Mouse (Mus musculus) heart, embryonic 10.5 days (tissue): ENCODE measurements around the gene Smco4. TPM values are rescaled to one million over a fixed set of nuclear protein-coding genes. Genes with fewer than 3 reads are reported as not detected.

Experiments
- DNase-seq: peaks from one replicate; pipeline ENCODE4 v3.0.0-alpha.2; 2017; ENCODE audit warnings: low spot score
- H3K27ac ChIP-seq: fragments of 300-500 bp; sonication (generic); 2 replicates; pipeline ENCODE4 v1.5.1; 2016; ENCODE audit warnings: mild to moderate bottlenecking
- H3K27me3 ChIP-seq: fragments of 300-500 bp; sonication (generic); 2 replicates; pipeline ENCODE4 v1.6.1; 2016; ENCODE audit warnings: mild to moderate bottlenecking; ENCODE audit not compliant: poor library complexity, insufficient read depth, severe bottlenecking
- H3K36me3 ChIP-seq: fragments of 300-500 bp; sonication (generic); 2 replicates; pipeline ENCODE4 v1.6.1; 2016; ENCODE audit warnings: mild to moderate bottlenecking, moderate library complexity
- H3K4me1 ChIP-seq: fragments of 300-500 bp; sonication (generic); 2 replicates; pipeline ENCODE4 v1.6.1; 2016; ENCODE audit warnings: mild to moderate bottlenecking
- H3K4me3 ChIP-seq: fragments of 300-500 bp; sonication (generic); 2 replicates; pipeline ENCODE4 v1.5.1; 2016; ENCODE audit warnings: mild to moderate bottlenecking, moderate library complexity
- H3K9me3 ChIP-seq: fragments of 300-500 bp; sonication (generic); 2 replicates; pipeline ENCODE4 v1.6.1; 2016; ENCODE audit warnings: mild to moderate bottlenecking, moderate library complexity
- WGBS: fragments of 180-500 bp; shearing (Covaris S2); methylation state at CpG from one replicate; pipeline ENCODE4 v1.1.7; 2016; 5-methylcytosine and 5-hydroxymethylcytosine counted together
- polyA plus RNA-seq: library from polyadenylated mRNA; unstranded; fragments of >200 nt; fragmentation: Nextera tagmentation; extraction: Ambion mirVana; gene quantifications from 2 replicates; pipeline ENCODE4 v1.2.1, GENCODE M21; 2016

The Smco4 gene
- polyA plus RNA-seq, 1 experiment from 2014 or later, result 2.9 TPM

GRCm38 (mm10) chr9:15512918-15513317, 19.7 kb downstream of the Smco4 start:
- DNase-seq, result peak; percentile 77
- H3K27ac ChIP-seq, result peak overlapping the region; percentile 26
- 30% methylated on average over 7 of the region's 7 CpGs for WGBS
- H3K9me3 ChIP-seq, result no peaks in the 10 kb centered on the region
- H3K27me3 ChIP-seq, result no peaks in the 10 kb centered on the region
- H3K36me3 ChIP-seq, result no peaks in the 10 kb centered on the region
- peaks cover 65% of the 10 kb centered on the region for H3K4me1 ChIP-seq
- no peak overlapping the region for H3K4me3 ChIP-seq

DNA sequence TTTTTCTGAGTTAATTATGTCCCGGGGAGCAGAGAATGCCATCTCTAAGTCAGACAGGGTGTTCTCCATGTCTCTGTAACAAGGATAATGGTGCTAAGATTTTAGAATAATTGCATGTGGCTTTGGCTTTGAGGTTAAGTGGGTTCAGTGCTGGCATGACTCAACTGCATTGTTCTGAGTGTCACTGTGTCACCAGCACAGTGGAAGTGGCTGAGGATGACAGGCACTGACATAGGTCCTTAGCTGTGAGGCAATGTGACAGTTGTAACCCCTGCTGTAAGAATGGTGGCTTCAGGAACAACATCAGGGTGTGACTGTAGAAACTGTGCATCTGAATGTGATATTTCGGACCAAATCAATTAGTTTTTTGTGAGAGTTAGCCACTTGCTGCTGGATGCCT, 22.8 kb downstream of the Smco4 start:
- Histone ChIP-seq H3K4me3 (no peak overlapping the region), H3K27me3 (no peaks in the 10 kb centered on the region), H3K27ac (no peak overlapping the region), H3K4me1 (peaks cover 65% of the 10 kb centered on the region), H3K36me3 (no peaks in the 10 kb centered on the region), H3K9me3 (no peaks in the 10 kb centered on the region)
- no peak for DNase-seq
- 82% methylated on average over 2 of the region's 2 CpGs for WGBS

DNA sequence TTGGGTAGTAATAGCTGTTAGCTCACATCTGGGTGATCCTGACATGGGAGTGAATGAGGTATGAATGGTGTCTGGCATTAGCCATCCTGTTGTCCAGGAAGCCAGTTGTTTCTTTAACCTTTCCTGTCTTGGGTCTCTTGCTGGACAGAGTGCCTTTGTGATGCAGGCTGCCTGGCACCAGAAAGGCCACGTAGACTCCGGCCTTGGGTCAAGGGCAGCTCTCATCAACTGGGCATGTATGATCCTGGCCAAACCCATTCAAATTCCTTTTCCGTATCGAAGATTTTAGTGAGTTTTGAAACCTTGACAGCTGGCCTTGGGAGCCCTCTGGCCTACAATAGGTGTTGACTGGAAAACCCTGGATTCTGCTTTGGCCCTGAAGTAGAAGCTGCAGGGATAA, 24.7 kb downstream of the Smco4 start:
- WGBS, result 65% methylated on average over 4 of the region's 4 CpGs
- Histone ChIP-seq H3K9me3 (no peaks in the 10 kb centered on the region), H3K27ac (no peak overlapping the region), H3K36me3 (no peaks in the 10 kb centered on the region), H3K27me3 (no peaks in the 10 kb centered on the region), H3K4me3 (no peak overlapping the region), H3K4me1 (peaks cover 56% of the 10 kb centered on the region)
- DNase-seq, result no peak

DNA sequence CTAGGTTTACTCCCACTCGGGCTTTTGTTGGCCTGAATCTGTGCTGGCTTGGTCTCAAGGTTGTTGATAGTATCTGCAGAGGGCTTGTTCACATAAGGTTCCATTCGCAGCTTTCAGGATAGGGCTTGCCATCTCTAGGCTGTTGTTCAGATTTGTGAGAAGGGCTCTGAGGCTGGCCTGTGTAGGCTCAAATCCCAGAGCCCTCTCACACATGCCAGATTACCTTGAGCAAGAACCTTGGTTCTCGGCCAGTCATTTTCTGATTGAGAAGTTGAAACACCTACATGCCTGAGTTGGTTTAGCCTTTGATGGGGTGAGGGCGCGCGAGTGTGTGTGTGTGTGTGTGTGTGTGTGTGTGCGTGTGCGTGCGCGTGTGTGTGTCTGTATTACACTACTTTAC, 29.1 kb downstream of the Smco4 start:
- no peak overlapping the region for H3K4me3 ChIP-seq
- peaks cover 54% of the 10 kb centered on the region for H3K4me1 ChIP-seq
- 89% methylated on average over 10 of the region's 10 CpGs for WGBS
- DNase-seq, result peak; percentile 58
- no peak overlapping the region for H3K27ac ChIP-seq
- H3K9me3 ChIP-seq, result no peaks in the 10 kb centered on the region
- no peaks in the 10 kb centered on the region for H3K27me3 ChIP-seq
- no peaks in the 10 kb centered on the region for H3K36me3 ChIP-seq

DNA sequence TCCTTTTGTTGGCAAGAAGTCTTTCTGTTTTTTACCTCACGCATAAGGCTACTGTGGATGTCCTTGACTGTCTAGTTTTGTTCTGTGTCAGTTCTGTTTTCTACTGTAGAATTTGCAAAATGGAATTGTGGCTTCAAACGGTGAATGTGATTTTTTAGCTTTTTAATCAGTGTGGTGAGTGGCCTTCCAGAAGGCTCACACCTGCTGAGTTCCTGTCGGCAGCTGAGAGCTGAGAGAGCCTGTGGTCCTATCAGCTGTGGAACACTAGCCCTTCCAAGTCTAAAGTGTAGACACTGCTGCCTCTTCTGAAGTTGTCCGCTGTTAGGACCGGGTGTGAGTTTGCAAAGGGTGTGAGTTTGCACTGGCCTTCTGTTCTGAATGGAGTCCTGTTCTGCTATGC, 29.7 kb downstream of the Smco4 start:
- WGBS, result 49% methylated on average over 5 of the region's 5 CpGs
- no peak overlapping the region for H3K4me3 ChIP-seq
- no peaks in the 10 kb centered on the region for H3K9me3 ChIP-seq
- H3K27me3 ChIP-seq, result no peaks in the 10 kb centered on the region
- no peak overlapping the region for H3K27ac ChIP-seq
- no peaks in the 10 kb centered on the region for H3K36me3 ChIP-seq
- H3K4me1 ChIP-seq, result peaks cover 56% of the 10 kb centered on the region
- DNase-seq, result no peak

GRCm38 (mm10) chr9:15523646-15524045, 30.4 kb downstream of the Smco4 start:
- Histone ChIP-seq H3K27ac (no peak overlapping the region), H3K36me3 (no peaks in the 10 kb centered on the region), H3K27me3 (no peaks in the 10 kb centered on the region), H3K4me1 (peaks cover 56% of the 10 kb centered on the region), H3K9me3 (no peaks in the 10 kb centered on the region), H3K4me3 (no peak overlapping the region)
- DNase-seq, result peak; percentile 63
- 87% methylated on average over 6 of the region's 6 CpGs for WGBS

GRCm38 (mm10) chr9:15525246-15525645, 32.0 kb downstream of the Smco4 start:
- Histone ChIP-seq H3K36me3 (no peaks in the 10 kb centered on the region), H3K4me3 (no peak overlapping the region), H3K9me3 (no peaks in the 10 kb centered on the region), H3K27me3 (no peaks in the 10 kb centered on the region), H3K4me1 (peaks cover 72% of the 10 kb centered on the region), H3K27ac (peak overlapping the region; percentile 18; the same call in 1 of the 2 replicates)
- DNase-seq, result peak; percentile 75
- WGBS, result 31% methylated on average over 8 of the region's 8 CpGs

GRCm38 (mm10) chr9:15526539-15526938, 33.3 kb downstream of the Smco4 start:
- H3K4me1 ChIP-seq, result peaks cover 79% of the 10 kb centered on the region
- H3K27ac ChIP-seq, result no peak overlapping the region
- WGBS, result 45% methylated on average over 7 of the region's 7 CpGs
- no peaks in the 10 kb centered on the region for H3K36me3 ChIP-seq
- no peaks in the 10 kb centered on the region for H3K9me3 ChIP-seq
- DNase-seq, result no peak
- H3K4me3 ChIP-seq, result no peak overlapping the region
- H3K27me3 ChIP-seq, result no peaks in the 10 kb centered on the region

DNA sequence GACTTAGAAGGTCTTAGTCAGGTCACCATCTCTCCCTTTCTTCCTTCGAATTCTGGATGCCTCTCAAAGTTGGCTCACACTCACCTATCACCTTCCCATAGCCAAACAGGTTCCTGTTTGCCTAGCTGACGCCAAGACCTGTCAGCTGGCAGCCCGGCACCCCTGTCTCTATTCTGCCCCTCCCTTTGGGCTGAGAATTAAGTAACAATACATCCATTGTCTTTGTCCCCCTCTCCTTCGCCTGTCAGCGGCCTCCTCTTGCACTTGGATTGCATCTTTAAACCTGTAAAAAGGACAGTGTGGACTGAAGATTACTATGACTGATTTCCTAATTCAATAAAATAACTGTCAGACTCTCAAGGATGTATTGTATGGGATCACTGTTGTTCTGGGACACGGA, 34.6 kb downstream of the Smco4 start:
- no peaks in the 10 kb centered on the region for H3K9me3 ChIP-seq
- no peaks in the 10 kb centered on the region for H3K36me3 ChIP-seq
- no peak overlapping the region for H3K4me3 ChIP-seq
- H3K4me1 ChIP-seq, result peaks cover 78% of the 10 kb centered on the region
- WGBS, result 65% methylated on average over 6 of the region's 6 CpGs
- DNase-seq, result no peak
- H3K27me3 ChIP-seq, result no peaks in the 10 kb centered on the region
- no peak overlapping the region for H3K27ac ChIP-seq

- Histone ChIP-seq H3K4me3 (no peak overlapping the region), H3K27me3 (no peaks in the 10 kb centered on the region), H3K9me3 (no peaks in the 10 kb centered on the region), H3K4me1 (peaks cover 77% of the 10 kb centered on the region), H3K36me3 (no peaks in the 10 kb centered on the region), H3K27ac (0 out of 2 replicates have a peak overlapping the region, but pooled peaks have one; percentile 7)
- DNase-seq, result no peak
- WGBS, result 63% methylated on average over 7 of the region's 7 CpGs
Observed at GRCm38 (mm10) chr9:15528368-15528767, 35.1 kb downstream of the Smco4 start.

GRCm38 (mm10) chr9:15529275-15529964, 36.2 kb downstream of the Smco4 start:
- Histone ChIP-seq H3K9me3 (no peaks in the 10 kb centered on the region), H3K4me3 (no peak overlapping the region), H3K4me1 (peaks cover 78% of the 10 kb centered on the region), H3K27ac (0 out of 2 replicates have a peak overlapping the region, but pooled peaks have one; percentile 7), H3K36me3 (no peaks in the 10 kb centered on the region), H3K27me3 (no peaks in the 10 kb centered on the region)
- DNase-seq, result no peak
- WGBS, result 56% methylated on average over 8 of the region's 8 CpGs

DNA sequence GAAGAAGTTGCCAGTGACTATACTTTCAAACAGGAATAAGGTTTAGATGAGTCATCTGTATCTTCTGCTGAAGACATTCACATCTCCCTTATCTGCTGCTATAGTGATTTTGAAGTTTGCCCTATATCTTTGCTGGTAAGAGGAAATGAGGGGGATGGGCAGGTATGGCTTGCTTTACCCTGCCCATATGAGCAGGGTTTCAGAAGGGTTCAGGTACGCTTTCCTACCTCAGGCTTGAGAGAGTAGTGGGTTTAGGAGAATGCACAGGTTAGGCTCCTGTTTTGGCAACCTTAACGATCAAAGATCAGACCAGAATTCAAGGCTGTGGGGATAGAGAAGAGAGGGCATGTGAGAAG, 36.7 kb downstream of the Smco4 start:
- Histone ChIP-seq H3K27me3 (no peaks in the 10 kb centered on the region), H3K27ac (no peak overlapping the region; the same call in 1 of the 2 replicates), H3K4me1 (peaks cover 79% of the 10 kb centered on the region), H3K9me3 (no peaks in the 10 kb centered on the region), H3K4me3 (no peak overlapping the region), H3K36me3 (no peaks in the 10 kb centered on the region)
- no peak for DNase-seq
- 84% methylated on average over 2 of the region's 2 CpGs for WGBS

DNA sequence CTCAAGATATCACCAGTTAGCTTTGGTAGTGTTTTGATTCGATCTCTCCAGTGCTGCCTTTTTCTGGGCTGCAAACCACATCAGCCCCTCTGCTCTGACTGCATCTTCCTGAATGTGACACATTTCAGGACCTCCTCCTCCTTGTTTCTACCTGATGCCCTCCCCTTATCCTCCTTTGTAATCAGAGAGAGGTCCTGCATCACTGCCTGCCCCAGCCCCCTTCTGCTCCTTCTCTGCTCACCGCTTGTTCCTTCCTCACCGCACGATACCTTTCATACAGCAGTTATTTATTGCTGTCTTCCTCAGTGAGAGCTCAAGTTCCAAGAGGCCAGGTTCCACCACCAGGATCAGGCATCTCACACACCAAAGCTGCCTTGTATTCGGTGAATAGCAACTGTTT, 38.0 kb downstream of the Smco4 start:
- Histone ChIP-seq H3K4me1 (peaks cover 79% of the 10 kb centered on the region), H3K27ac (no peak overlapping the region)

More for the DNA sequence above, 38.0 kb downstream of the Smco4 start:
- 85% methylated on average over 5 of the region's 5 CpGs for WGBS
- Histone ChIP-seq H3K9me3 (no peaks in the 10 kb centered on the region), H3K27me3 (no peaks in the 10 kb centered on the region), H3K36me3 (no peaks in the 10 kb centered on the region), H3K4me3 (no peak overlapping the region)
- no peak for DNase-seq
